Mouse (Mus musculus) megakaryocyte, embryonic 14.5 days (primary cell): ENCODE data around the gene Yipf7. TPM values are rescaled to one million over a fixed set of nuclear protein-coding genes. Genes with fewer than 3 reads are reported as not detected.

ENCODE experiments used
- H3K27me3 ChIP-seq: replicated peaks from 2 replicates; pipeline ENCODE3; 2012; ENCODE audit warnings: inconsistent platforms
- H3K36me3 ChIP-seq: replicated peaks from 2 replicates; pipeline ENCODE3; 2012; ENCODE audit warnings: low read length, inconsistent platforms, mixed read lengths
- H3K4me1 ChIP-seq: 2 replicates; pipeline ENCODE4 v1.6.1; 2012; ENCODE audit warnings: inconsistent platforms
- H3K4me3 ChIP-seq: replicated peaks from 2 replicates; pipeline ENCODE3; 2012; ENCODE audit warnings: moderate library complexity, mild to moderate bottlenecking, inconsistent platforms
- H3K9me3 ChIP-seq: 2 replicates; pipeline ENCODE4 v1.6.1; 2012; ENCODE audit warnings: inconsistent platforms
- FLI1 ChIP-seq: IDR thresholded peaks from 2 replicates; pipeline ENCODE4 v1.6.1; 2012; ENCODE audit warnings: low read length, inconsistent platforms, mixed read lengths
- GATA1 ChIP-seq: IDR thresholded peaks from 3 replicates; pipeline ENCODE4 v1.6.1; 2012; ENCODE audit warnings: mixed read lengths, low read length, inconsistent platforms, borderline replicate concordance
- polyA plus RNA-seq: library from polyadenylated mRNA; stranded (reverse); fragments of >175 nt; gene quantifications from 2 replicates; pipeline ENCODE4 v1.2.3, GENCODE M21; 2012; ENCODE audit warnings: low replicate concordance; ENCODE audit not compliant: insufficient read depth

Gene Yipf7
- polyA plus RNA-seq, 1 experiment = not detected

DNA sequence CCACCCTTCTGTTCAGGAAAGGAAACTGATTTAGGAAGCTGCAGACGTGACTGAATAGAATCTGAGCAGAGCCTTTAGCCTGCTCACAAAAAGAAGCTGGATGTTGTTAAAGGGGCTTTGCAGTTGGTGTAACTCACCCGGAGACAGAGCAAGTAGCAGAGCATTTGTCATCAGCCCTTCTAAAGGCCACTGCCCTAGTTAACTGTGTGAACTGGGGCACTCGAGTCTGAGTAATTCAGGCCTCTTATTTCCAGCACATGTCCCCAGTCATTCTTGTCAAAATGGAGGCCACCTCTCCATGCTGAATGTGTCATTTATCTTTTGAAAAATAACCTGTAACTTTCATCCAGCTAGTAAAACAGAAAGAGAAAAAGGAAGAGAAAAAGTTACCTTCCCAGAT is 30.8 kb downstream of the Yipf7 start:
- no peak overlapping the region for H3K4me3 ChIP-seq
- 0 out of 2 replicates have a peak, but pooled peaks cover 3% of the 10 kb centered on the region for H3K9me3 ChIP-seq
- no peaks in the 10 kb centered on the region for H3K27me3 ChIP-seq
- no peaks in the 10 kb centered on the region for H3K36me3 ChIP-seq
- no peaks in the 10 kb centered on the region for H3K4me1 ChIP-seq
- TF ChIP-seq GATA1 = no peak
- no peak for TF ChIP-seq FLI1

DNA sequence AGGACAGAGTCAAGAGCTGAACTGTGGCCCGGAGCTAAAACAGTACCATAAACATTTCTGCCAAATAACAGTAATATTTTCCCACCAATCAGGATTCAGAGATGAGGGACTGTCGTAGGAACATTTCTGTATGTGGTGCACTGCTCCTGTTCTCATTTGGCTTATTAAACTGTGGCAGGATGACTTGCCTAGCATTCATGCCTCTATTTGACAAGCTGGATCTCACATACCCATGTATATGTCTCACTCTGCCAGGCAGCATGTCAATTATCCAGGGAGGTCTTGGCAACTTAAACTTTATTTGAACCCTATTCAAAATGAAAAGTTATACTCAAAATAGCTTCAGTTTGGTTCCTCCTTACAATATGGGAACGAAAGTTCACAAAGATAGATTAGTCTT is 35.4 kb downstream of the Yipf7 start:
- H3K9me3 ChIP-seq = no peaks in the 10 kb centered on the region
- H3K4me3 ChIP-seq = no peak overlapping the region
- TF ChIP-seq FLI1 (no peak), GATA1 (no peak)
- H3K36me3 ChIP-seq = no peaks in the 10 kb centered on the region
- H3K27me3 ChIP-seq = no peaks in the 10 kb centered on the region
- no peaks in the 10 kb centered on the region for H3K4me1 ChIP-seq

DNA sequence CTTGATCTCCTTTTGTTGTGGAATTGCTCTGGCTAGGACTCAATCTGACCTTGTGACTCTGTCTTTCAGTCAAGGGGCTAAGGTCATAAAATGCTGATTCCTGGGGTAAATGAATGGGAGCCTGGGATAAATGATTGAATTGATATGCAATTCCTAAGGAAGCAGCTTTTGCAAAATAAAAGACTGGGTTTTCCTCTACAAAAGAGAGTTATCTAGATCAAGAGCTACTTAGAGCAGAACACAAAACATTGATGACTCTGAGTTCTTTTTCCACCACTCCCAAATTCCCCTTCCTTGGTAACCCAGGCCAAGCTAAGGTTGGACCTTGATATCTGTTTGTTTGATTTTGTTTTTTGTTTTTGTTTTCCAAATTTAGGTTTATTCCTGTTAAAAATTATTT is 53.4 kb downstream of the Yipf7 start:
- H3K36me3 ChIP-seq = no peaks in the 10 kb centered on the region
- no peaks in the 10 kb centered on the region for H3K4me1 ChIP-seq
- no peak overlapping the region for H3K4me3 ChIP-seq
- TF ChIP-seq GATA1 (no peak), FLI1 (no peak)
- no peaks in the 10 kb centered on the region for H3K27me3 ChIP-seq
- no peaks in the 10 kb centered on the region for H3K9me3 ChIP-seq

DNA sequence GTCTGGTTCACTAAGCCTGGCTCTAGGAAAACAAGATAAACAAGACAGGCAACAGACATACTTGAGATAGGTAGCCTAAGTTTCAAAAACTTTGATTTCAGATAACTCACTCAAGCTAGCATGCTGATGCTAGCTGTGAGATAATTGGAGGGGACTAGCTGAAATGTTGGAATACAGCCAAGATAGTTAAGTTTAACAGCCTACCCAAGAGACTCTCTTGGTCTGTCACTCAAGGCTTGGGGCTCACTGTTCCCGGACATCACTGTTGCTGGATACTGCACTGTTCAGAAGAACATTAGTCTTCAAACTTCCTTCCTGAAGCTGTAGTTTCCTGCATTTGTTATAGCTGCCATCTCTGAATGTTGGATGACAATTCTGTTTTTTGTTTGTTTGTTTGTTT is 74.9 kb downstream of the Yipf7 start:
- Histone ChIP-seq H3K9me3 (no peaks in the 10 kb centered on the region), H3K4me1 (no peaks in the 10 kb centered on the region), H3K36me3 (no peaks in the 10 kb centered on the region), H3K4me3 (no peak overlapping the region), H3K27me3 (no peaks in the 10 kb centered on the region)
- TF ChIP-seq FLI1 = no peak
- no peak for TF ChIP-seq GATA1

Other genes with a start within 250 kb of the Yipf7 start
- gene Kctd8, start 201.0 kb downstream of the Yipf7 start, polyA plus RNA-seq = not detected in 2 replicates
- gene Guf1, start 14.3 kb upstream of the Yipf7 start, polyA plus RNA-seq = 1.6 and 2.8 TPM in 2 replicates
- 0.27 TPM in 1 of 2 replicates, not detected in the other for gene Gnpda2, start 49.7 kb upstream of the Yipf7 start, polyA plus RNA-seq